Mouse (Mus musculus): ENCODE results near the gene Slc2a1. TPM values are rescaled to one million over a fixed set of nuclear protein-coding genes. Genes with fewer than 3 reads are reported as not detected.
A peak's percentile ranks its signal among the peaks of the same experiment; 100 is the strongest.

The Slc2a1 gene
- polyA plus RNA-seq, 1 experiment from 2014 or later: 88.3 TPM

GRCm38 (mm10) chr4:119173851-119174453, 65.4 kb downstream of the Slc2a1 start, which contains the start of gene Zfp691:
Gene Zfp691 (minus strand): TSS chr4:119174195.
- ATAC-seq: peak; percentile 100
- WGBS: 0% methylated on average over 40 of the region's 40 CpGs
- Histone ChIP-seq H3K36me3 (ENCODE audit: control insufficient read depth, insufficient read depth) (no peaks in the 10 kb centered on the region), H3K27me3 (replicated peaks; ENCODE audit: control insufficient read depth, insufficient read depth, low read length) (no peaks in the 10 kb centered on the region), H3K4me2 (ENCODE audit: low read length) (peak within 1 kb of the TSS; percentile 91), H3K4me3 (replicated peaks; ENCODE audit: low read length) (peak within 1 kb of the TSS; percentile 79), H3K27ac (ENCODE audit: low read length) (peak within 1 kb of the TSS; percentile 12; the same call in 1 of the 2 replicates), H3K4me1 (replicated peaks; ENCODE audit: control insufficient read depth, insufficient read depth, low read length) (peaks cover 16% of the 10 kb centered on the region), H3K9me3 (ENCODE audit: control insufficient read depth, low read length) (no peaks in the 10 kb centered on the region), H3K9ac (replicated peaks; ENCODE audit: low read depth, low read length) (peak within 1 kb of the TSS; percentile 86)

- ATAC-seq: no peak
- H3K4me1 ChIP-seq (replicated peaks; ENCODE audit: control insufficient read depth, insufficient read depth, low read length): peaks cover 10% of the 10 kb centered on the region
- no peaks in the 10 kb centered on the region for H3K36me3 ChIP-seq (ENCODE audit: control insufficient read depth, insufficient read depth)
- no peak overlapping the region for H3K27ac ChIP-seq (ENCODE audit: low read length)
- no peak overlapping the region for H3K4me3 ChIP-seq (replicated peaks; ENCODE audit: low read length)
- no peaks in the 10 kb centered on the region for H3K27me3 ChIP-seq (replicated peaks; ENCODE audit: control insufficient read depth, insufficient read depth, low read length)
- H3K9me3 ChIP-seq (ENCODE audit: control insufficient read depth, low read length): no peaks in the 10 kb centered on the region
- H3K4me2 ChIP-seq (ENCODE audit: low read length): no peak overlapping the region
- 77% methylated on average over 5 of the region's 5 CpGs for WGBS
- no peak overlapping the region for H3K9ac ChIP-seq (replicated peaks; ENCODE audit: low read depth, low read length)
Measured at GRCm38 (mm10) chr4:119177702-119178101, 69.2 kb downstream of the Slc2a1 start.

GRCm38 (mm10) chr4:119178331-119178730, 69.8 kb downstream of the Slc2a1 start:
- Histone ChIP-seq H3K9ac (replicated peaks; ENCODE audit: low read depth, low read length) (no peak overlapping the region), H3K9me3 (ENCODE audit: control insufficient read depth, low read length) (no peaks in the 10 kb centered on the region), H3K27ac (ENCODE audit: low read length) (no peak overlapping the region), H3K36me3 (ENCODE audit: control insufficient read depth, insufficient read depth) (no peaks in the 10 kb centered on the region), H3K27me3 (replicated peaks; ENCODE audit: control insufficient read depth, insufficient read depth, low read length) (no peaks in the 10 kb centered on the region), H3K4me3 (replicated peaks; ENCODE audit: low read length) (no peak overlapping the region), H3K4me1 (replicated peaks; ENCODE audit: control insufficient read depth, insufficient read depth, low read length) (peaks cover 4% of the 10 kb centered on the region), H3K4me2 (ENCODE audit: low read length) (no peak overlapping the region)
- WGBS: 81% methylated on average over 18 of the region's 18 CpGs
- no peak for ATAC-seq

- Histone ChIP-seq H3K4me3 (replicated peaks; ENCODE audit: low read length) (no peak overlapping the region), H3K27me3 (replicated peaks; ENCODE audit: control insufficient read depth, insufficient read depth, low read length) (no peaks in the 10 kb centered on the region), H3K27ac (ENCODE audit: low read length) (no peak overlapping the region), H3K9ac (replicated peaks; ENCODE audit: low read depth, low read length) (no peak overlapping the region), H3K9me3 (ENCODE audit: control insufficient read depth, low read length) (no peaks in the 10 kb centered on the region), H3K36me3 (ENCODE audit: control insufficient read depth, insufficient read depth) (no peaks in the 10 kb centered on the region), H3K4me1 (replicated peaks; ENCODE audit: control insufficient read depth, insufficient read depth, low read length) (no peaks in the 10 kb centered on the region), H3K4me2 (ENCODE audit: low read length) (no peak overlapping the region)
- WGBS: 66% methylated on average over 4 of the region's 4 CpGs
- ATAC-seq: no peak
Measured at GRCm38 (mm10) chr4:119180133-119180707, 71.7 kb downstream of the Slc2a1 start.

GRCm38 (mm10) chr4:119181456-119181855, 72.9 kb downstream of the Slc2a1 start:
- no peaks in the 10 kb centered on the region for H3K27me3 ChIP-seq (replicated peaks; ENCODE audit: control insufficient read depth, insufficient read depth, low read length)
- no peaks in the 10 kb centered on the region for H3K36me3 ChIP-seq (ENCODE audit: control insufficient read depth, insufficient read depth)
- no peak overlapping the region for H3K9ac ChIP-seq (replicated peaks; ENCODE audit: low read depth, low read length)
- H3K9me3 ChIP-seq (ENCODE audit: control insufficient read depth, low read length): no peaks in the 10 kb centered on the region
- WGBS: 86% methylated on average over 9 of the region's 9 CpGs
- no peaks in the 10 kb centered on the region for H3K4me1 ChIP-seq (replicated peaks; ENCODE audit: control insufficient read depth, insufficient read depth, low read length)
- no peak overlapping the region for H3K27ac ChIP-seq (ENCODE audit: low read length)
- no peak overlapping the region for H3K4me3 ChIP-seq (replicated peaks; ENCODE audit: low read length)
- ATAC-seq: no peak
- H3K4me2 ChIP-seq (ENCODE audit: low read length): no peak overlapping the region

- no peak for ATAC-seq
- WGBS: 19% methylated on average over 1 of the region's 1 CpGs
- Histone ChIP-seq H3K27ac (ENCODE audit: low read length) (no peak overlapping the region), H3K27me3 (replicated peaks; ENCODE audit: control insufficient read depth, insufficient read depth, low read length) (no peaks in the 10 kb centered on the region), H3K9me3 (ENCODE audit: control insufficient read depth, low read length) (no peaks in the 10 kb centered on the region), H3K36me3 (ENCODE audit: control insufficient read depth, insufficient read depth) (no peaks in the 10 kb centered on the region), H3K4me1 (replicated peaks; ENCODE audit: control insufficient read depth, insufficient read depth, low read length) (no peaks in the 10 kb centered on the region), H3K9ac (replicated peaks; ENCODE audit: low read depth, low read length) (no peak overlapping the region), H3K4me2 (ENCODE audit: low read length) (no peak overlapping the region), H3K4me3 (replicated peaks; ENCODE audit: low read length) (no peak overlapping the region)
Measured at GRCm38 (mm10) chr4:119183525-119183924, 75.0 kb downstream of the Slc2a1 start.

GRCm38 (mm10) chr4:119185771-119186170, 77.3 kb downstream of the Slc2a1 start:
- 93% methylated on average over 4 of the region's 4 CpGs for whole genome bisulfite sequencing
- H3K9me3 ChIP-seq (ENCODE audit: control insufficient read depth, low read length): no peaks in the 10 kb centered on the region
- H3K36me3 ChIP-seq (ENCODE audit: control insufficient read depth, insufficient read depth): no peaks in the 10 kb centered on the region
- no peak overlapping the region for H3K9ac ChIP-seq (replicated peaks; ENCODE audit: low read depth, low read length)
- no peak overlapping the region for H3K27ac ChIP-seq (ENCODE audit: low read length)
- H3K27me3 ChIP-seq (replicated peaks; ENCODE audit: control insufficient read depth, insufficient read depth, low read length): no peaks in the 10 kb centered on the region
- H3K4me3 ChIP-seq (replicated peaks; ENCODE audit: low read length): no peak overlapping the region
- ATAC-seq: no peak
- H3K4me1 ChIP-seq (replicated peaks; ENCODE audit: control insufficient read depth, insufficient read depth, low read length): no peaks in the 10 kb centered on the region
- H3K4me2 ChIP-seq (ENCODE audit: low read length): no peak overlapping the region

MicroRNAs within 50 kb of the gene (microRNA counts, 519-probe panel; counts per million panel counts)
- microRNA mmu-miR-1957: 1,710 counts per million, percentile 18 among the panel's probes with 10 or more counts

Small RNA genes within 50 kb of the gene (microRNA-seq; reads per million reads assigned to microRNA genes)
- not detected for gene Mir1957a

Other genes starting within 250 kb of the Slc2a1 start
- gene Olfr1331, start 244.1 kb upstream of the Slc2a1 start, polyA plus RNA-seq (2015; fragmentation: Nextera tagmentation; extraction: Ambion mirVana): not detected in 2 replicates
- not detected in 2 replicates for gene Olfr1330, start 220.1 kb upstream of the Slc2a1 start, polyA plus RNA-seq (2015; fragmentation: Nextera tagmentation; extraction: Ambion mirVana)
- gene Olfr1329, start 191.2 kb upstream of the Slc2a1 start, polyA plus RNA-seq (2015; fragmentation: Nextera tagmentation; extraction: Ambion mirVana): not detected in 2 replicates
- gene Olfr1328, start 170.1 kb upstream of the Slc2a1 start, polyA plus RNA-seq (2015; fragmentation: Nextera tagmentation; extraction: Ambion mirVana): not detected in 2 replicates
- gene Lao1, start 147.1 kb upstream of the Slc2a1 start, polyA plus RNA-seq (2015; fragmentation: Nextera tagmentation; extraction: Ambion mirVana): 0.16 and 0.28 TPM in 2 replicates
- gene Zfp691, start 65.5 kb downstream of the Slc2a1 start, polyA plus RNA-seq (2015; fragmentation: Nextera tagmentation; extraction: Ambion mirVana): 3.7 and 6.1 TPM in 2 replicates
- gene Ermap, start 81.3 kb downstream of the Slc2a1 start, polyA plus RNA-seq (2015; fragmentation: Nextera tagmentation; extraction: Ambion mirVana): 0.16 and 0.54 TPM in 2 replicates
- gene Svbp, start 86.6 kb downstream of the Slc2a1 start, polyA plus RNA-seq (2015; fragmentation: Nextera tagmentation; extraction: Ambion mirVana): 235 and 249 TPM in 2 replicates
- 0.39 and 0.49 TPM in 2 replicates for gene Tmem269, start 109.5 kb downstream of the Slc2a1 start, polyA plus RNA-seq (2015; fragmentation: Nextera tagmentation; extraction: Ambion mirVana)
- 27.9 and 30.1 TPM in 2 replicates for gene AU022252, start 124.0 kb downstream of the Slc2a1 start, polyA plus RNA-seq (2015; fragmentation: Nextera tagmentation; extraction: Ambion mirVana)
- 9.3 and 9.4 TPM in 2 replicates for gene P3h1, start 124.2 kb downstream of the Slc2a1 start, polyA plus RNA-seq (2015; fragmentation: Nextera tagmentation; extraction: Ambion mirVana)
- 0.08 and 0.09 TPM in 2 replicates for gene Cldn19, start 146.7 kb downstream of the Slc2a1 start, polyA plus RNA-seq (2015; fragmentation: Nextera tagmentation; extraction: Ambion mirVana)
- gene Ybx1, start 185.9 kb downstream of the Slc2a1 start, polyA plus RNA-seq (2015; fragmentation: Nextera tagmentation; extraction: Ambion mirVana): 731 and 789 TPM in 2 replicates
- 60.5 and 63.3 TPM in 2 replicates for gene Ppih, start 211.8 kb downstream of the Slc2a1 start, polyA plus RNA-seq (2015; fragmentation: Nextera tagmentation; extraction: Ambion mirVana)